Mouse (Mus musculus) spleen, adult 12 weeks (tissue): ENCODE data around the gene Syvn1.

ENCODE experiments used
- DNase-seq: peaks from one replicate; pipeline ENCODE4 v3.0.0; 2022; ENCODE audit warnings: low spot score

The Syvn1 gene

GRCm38 (mm10) chr19:6046294-6047153, at the start of gene Syvn1:
TSS of gene Syvn1 (plus strand) at chr19:6046576.
- peak; percentile 89 for DNase-seq

DNA sequence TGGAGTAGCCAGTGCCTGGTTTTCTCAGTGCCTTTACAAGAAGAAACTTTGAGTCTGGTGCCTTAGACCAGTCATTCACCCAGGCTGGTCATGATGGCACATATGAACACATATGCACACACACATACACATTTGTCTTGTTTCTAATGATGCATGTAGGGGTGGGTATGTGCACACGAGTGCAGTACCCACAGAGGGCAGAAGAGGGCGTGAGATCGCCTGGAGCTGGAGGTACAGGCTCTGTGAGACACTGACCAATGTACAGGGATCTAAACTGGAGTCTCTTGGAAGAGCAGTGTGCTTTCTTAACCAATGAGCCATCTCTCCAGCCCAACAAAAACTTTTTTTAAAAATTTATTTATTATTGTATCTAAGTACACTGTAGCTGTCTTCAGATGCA, 48.2 kb upstream of the Syvn1 start:
- no peak for DNase-seq

DNA sequence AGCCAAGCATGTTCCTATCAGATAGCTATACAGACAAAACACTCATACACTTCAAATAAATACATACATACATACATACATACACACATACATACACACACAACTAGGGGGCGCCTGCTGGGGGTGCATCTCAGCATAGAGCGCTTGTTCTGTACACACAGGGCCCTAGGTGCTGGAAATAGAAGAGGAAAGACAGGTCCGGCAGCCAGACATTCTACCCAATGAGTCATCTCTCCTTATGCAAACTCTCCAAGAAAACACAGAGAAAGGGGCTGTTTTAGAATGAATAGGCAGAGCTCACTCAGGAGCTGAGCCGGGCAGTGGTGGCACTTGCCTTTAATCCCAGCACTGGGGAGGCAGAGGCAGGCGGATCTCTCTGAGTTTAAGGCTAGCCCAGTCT, 46.4 kb upstream of the Syvn1 start:
- no peak for DNase-seq

DNA sequence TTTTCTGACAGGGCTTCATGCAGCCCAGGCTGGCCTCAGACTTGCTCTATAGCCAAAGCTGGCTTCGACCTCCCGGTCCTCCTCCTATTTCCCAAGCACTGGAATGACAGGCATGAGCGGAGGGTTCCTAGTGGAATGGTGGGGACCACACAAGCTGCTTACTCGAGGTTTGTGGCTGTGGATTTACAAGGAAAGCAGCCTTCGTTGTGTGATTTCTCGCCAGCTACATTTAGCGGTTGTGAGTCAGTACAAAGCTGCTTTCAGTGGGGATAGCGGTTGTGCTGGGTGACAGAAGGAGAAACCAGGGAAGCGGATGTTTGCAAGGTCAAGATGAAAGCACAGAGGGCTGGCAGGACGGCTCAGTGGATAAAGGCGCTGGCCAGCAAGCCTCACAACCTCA, 40.8 kb upstream of the Syvn1 start:
- no peak for DNase-seq

- DNase-seq, result no peak
Observed at GRCm38 (mm10) chr19:6007013-6007412, 39.4 kb upstream of the Syvn1 start.

GRCm38 (mm10) chr19:6009137-6009536, 37.2 kb upstream of the Syvn1 start:
- no peak for DNase-seq

DNA sequence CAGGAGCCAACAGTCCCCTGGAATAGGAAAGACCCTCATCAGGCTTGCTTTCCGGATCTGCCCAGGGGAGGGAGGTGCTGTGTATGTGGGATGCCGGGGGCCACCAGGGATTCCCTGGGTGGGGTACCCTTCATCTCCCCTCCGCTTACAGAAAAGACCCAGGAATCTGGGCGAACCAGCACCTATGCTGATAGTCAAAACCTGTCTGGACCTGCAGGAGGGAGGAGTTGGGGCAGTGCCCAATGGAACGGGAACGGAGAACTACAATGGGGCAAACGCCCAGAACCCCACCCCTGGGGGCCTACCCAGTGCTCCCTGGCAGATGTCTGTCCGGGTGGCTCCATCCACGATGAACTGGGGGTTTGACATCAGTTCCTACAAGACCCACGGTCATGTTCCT, 32.7 kb upstream of the Syvn1 start:
- DNase-seq, result no peak

DNA sequence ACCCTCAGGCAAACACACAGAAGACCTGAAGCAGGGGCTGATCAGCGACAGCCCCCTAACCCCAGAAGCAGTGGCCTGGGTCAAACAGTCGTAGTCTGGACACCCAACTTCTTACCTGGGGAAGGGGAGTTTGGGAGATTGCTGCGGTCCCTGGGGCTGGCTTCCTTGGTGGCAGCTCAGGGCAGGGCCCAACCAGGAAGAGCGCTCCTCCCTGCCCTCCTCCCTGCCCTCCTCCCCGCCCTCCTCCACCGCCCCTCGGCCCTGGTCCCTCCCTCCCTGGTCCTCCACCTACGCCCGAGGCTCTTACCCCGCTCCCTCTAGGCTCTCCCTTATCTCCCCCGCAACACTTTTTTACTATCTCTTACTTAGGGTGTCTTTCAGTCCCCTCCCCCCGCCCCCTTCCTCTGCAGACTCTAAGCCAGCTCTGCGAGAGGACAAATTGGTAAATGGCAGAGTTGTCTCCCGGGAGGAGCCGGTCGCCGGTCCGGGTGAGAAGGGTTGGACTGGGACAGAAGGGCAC, 31.3 kb upstream of the Syvn1 start:
- DNase-seq, result peak; percentile 67

DNA sequence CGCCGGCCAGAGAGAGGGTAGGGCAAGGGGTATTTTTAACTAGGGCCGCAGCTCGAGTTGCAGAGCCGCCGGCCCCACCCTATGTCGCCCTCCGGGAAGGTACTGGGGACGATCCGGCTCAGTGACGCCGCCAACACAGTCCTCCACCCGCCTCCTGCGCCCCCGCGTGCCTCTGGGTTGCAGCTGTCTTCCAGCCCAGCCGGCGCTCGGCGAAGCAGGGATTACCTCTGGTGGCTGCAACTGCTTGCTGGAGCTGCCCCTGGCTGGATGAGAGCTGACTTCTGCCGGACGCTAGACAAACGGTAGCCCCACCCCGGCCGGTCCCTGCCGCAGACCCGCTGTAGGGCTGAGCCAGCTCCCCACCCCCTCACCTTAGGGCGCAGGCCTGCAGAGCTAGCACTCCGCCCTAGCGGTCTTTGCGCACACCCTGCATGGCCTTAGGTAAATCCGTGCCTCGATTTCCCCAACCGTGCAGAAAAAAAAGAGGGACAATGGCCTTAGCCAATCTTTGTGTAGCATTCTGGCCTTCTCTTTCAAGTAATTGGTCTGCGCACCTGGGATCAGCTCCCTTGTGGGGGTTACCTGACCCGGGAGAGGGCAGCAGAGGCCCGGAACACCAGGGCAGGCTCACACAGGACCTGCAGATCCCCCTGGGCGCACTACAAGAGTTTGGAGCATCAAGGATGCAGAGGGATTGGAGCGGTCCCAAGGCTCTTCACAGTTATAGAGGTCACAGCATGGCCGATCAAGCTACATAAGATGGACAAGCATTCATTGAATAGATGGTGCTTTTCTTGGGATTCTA, 30.7 kb upstream of the Syvn1 start, which contains the start of gene Capn1:
Gene Capn1, minus strand, starts transcription at position 387 of the 805 bp plus-strand sequence.
- peak; percentile 70 for DNase-seq

DNA sequence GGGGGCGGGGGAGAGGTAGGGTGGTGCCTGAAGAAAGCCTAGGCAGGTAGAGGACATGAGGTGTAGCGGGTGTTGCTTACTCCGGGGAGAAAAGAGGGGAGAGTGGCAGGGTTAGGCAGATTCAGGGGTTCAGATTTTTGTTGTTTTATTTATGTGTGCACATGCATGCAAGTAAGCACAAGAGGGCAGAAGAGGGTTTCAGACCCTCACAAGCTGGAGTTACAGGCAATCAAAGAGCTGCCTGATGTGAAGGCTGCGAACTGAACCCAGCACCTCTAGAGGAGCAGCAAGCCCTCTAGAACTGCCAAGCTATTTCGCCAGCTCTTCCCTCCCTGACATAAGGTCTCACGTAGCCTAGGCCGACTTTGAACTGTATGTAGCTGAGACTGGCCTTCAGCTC, 29.8 kb upstream of the Syvn1 start:
- no peak for DNase-seq

DNA sequence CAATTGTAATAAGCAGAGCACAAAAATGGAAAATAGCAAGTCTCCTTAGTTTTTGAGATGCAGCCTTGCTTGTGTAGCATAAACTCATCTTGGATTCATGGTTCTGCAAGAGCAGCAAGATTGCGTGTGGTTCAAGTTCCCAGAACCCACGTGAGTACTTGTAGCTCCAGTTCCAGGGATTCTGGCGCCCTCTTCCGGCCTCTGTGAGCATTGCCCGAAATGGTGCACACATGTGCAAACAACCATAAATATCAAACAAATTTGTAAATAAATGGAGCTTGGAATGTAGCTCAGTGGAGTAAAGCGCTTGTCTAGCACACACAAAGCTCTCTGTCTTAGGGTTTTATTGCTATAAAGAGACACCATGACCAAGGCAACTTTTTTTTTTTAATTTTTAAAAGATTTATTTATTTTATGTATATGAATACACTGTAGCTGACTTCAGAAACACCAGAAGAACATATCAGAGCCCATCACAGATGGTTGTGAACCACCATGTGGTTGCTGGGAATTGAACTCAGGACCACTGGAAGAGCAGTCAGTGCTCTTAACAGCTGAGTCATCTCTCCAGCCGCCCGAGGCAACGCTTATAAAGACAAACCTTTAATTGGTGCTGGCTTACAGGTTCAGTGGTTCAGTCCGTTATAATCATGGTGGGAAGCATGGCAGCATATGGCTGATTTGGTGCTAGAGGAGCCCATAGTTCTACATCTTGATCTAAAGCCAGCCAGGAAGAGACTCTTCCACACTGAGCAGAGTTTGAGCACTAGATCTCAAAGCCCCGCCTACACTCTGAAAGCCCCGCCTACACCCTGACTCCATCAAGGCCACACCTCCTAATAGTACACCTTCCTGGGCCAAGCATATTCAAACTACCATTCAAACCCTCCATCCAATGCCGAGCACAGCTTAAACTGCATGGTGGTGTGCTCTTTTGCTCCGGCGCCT, 28.0 kb upstream of the Syvn1 start:
- peak; percentile 85 for DNase-seq

DNA sequence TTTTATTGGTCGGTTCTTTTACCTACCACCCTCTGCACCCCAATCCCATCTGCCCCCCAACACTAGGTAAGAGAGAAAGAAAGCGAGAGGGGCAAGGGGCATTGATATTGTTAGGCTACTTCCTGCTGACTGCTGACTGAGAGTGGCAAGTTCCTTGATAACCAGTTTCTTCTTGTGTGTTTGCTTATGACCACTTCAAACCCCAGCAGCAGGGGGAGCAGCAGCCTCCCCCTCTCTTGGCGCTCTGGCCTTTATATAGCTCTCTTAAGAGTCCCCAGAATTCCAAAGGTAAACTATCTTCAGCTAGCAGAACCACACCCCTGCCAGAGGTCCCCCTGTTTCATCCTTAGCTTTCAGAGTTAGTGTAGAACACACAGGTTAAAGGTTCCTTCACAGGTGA, 26.1 kb upstream of the Syvn1 start:
- no peak for DNase-seq

GRCm38 (mm10) chr19:6023059-6023458, 23.3 kb upstream of the Syvn1 start:
- DNase-seq, result no peak

DNA sequence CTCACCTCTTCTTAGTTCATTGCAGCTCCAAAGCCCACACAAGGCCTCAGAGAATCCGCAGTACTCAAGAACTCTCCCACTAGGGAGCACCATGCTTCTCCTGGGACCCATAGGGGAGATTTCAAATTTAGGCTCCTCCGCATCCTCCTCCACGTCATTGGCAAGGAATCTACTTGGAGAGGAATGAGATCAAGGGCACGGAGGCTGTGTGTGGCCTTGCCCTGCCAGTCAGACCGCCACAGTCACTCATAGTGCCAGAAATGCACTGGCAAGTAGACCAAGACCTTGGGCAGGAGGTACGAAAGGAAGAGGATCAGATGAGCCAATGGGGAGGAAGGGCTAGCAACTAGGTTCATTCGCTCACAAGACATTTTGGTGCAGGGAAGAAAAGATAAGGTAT, 22.4 kb upstream of the Syvn1 start:
- no peak for DNase-seq

DNA sequence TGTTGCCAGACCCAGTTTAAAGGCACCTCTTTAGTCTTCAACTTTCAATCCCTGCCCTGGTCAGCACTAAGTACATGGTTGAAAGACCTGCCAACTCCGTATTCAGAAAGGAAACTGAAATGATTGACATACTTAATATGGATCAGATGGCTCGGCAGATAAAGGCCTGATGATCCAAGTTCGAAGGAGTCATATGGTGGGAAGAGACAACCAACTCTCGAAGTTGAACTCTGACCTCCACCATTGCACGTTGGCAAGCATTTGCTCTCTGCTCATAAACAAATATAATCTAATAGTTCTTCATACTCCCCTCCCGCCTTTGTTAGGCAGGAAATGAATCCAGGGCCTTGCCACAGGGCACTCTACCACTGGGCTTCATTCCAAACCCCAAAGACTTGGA, 17.4 kb upstream of the Syvn1 start:
- DNase-seq, result no peak

GRCm38 (mm10) chr19:6029426-6029825, 16.9 kb upstream of the Syvn1 start:
- no peak for DNase-seq

- DNase-seq, result no peak
Observed at GRCm38 (mm10) chr19:6030520-6031280, 15.7 kb upstream of the Syvn1 start.

DNA sequence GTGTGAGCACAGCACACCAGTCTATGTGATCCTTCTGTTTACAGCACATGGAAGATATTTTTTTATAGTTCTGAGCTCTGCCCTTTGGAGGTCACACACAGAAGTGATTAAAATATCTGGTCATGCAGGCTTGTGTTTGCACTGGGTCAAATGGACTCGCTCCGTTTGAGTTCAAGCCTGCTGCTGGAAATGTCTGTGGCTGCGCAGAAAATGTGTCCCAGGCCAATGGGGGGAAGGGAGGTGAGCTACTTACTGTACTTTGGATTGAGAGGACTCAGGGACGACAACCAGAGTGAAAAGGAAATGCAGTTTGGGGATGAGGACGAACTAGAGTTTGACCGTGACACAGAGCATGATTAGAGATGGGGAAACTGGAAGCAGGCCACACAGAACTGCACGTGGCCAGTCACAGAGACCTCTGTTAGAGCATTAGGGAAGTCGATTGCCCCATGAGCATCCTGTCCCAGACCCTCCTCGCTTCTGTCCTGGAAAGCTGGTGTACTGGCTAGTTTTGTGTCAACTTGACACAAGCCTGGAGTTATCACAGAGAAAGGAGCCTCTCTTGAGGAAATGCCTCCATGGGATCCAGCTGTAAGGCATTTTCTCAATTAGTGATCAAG, 10.3 kb upstream of the Syvn1 start:
- DNase-seq, result no peak

DNA sequence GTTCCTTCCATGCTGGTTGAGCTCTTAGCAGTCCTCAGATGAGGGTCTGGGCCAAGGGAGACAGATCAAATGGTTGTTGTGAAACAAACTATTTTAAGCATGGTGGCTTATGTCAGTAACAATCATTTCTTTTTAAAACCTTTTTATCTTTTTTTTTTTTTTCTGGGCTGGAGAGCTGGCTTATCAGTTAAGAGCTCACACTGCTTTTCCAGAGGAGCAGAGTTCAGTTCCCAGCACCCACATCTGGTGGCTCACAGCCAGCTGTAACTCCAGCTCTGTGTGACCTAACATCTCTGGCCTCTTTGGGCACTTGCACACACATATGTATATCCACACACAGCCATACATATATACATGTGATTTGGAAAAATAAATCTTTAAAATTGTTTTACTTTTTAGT, 8.7 kb upstream of the Syvn1 start:
- DNase-seq, result no peak

DNA sequence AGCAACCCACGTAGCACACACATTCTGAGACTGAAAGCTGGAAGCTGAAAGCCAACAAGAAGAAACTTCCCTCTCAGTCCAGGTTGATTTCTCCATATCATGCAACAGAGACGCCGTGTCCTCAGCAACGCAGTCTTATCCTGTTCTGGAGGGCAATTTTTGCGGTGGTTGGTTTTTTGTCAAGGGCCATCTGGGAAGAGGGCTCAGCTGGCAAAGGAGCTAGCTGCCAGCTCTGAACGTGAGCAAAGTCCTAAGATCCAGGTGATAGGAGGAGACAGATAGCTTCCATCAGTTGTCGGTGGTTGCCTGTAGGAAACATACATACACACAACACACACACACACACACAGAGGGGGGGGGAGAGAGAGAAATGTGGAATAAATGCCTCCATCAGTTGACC, 8.1 kb upstream of the Syvn1 start:
- no peak for DNase-seq

DNA sequence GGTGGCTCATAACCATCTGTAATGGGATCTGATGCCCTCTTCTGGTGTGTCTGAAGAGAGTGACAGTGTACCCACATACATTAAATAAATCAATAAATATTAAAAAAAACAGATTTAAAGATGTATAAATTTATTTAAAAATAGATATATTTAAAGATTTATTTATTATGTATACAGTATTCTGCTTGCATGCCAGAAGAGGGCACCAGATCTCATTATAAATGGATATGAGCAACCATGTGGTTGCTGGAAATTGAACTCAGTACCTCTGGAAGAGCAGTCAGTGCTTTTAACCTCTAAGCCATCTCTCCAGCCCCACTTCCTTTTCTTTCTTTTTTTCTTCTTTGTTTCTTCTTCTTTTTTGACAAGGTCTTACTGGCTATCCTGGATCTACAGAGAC, 6.4 kb upstream of the Syvn1 start:
- DNase-seq, result no peak
